Mouse (Mus musculus): ENCODE results near the gene Hook2. TPM values are rescaled to one million over a fixed set of nuclear protein-coding genes. Genes with fewer than 3 reads are reported as not detected.

The Hook2 gene
- polyA plus RNA-seq, 1 experiment from 2014 or later, result 11.3 TPM

GRCm38 (mm10) chr8:85032622-85033311 lies 42.4 kb downstream of the Hook2 start:
- no peak overlapping the region for H3K27ac ChIP-seq (replicated peaks; ENCODE audit: low read depth, low read length)
- no peaks in the 10 kb centered on the region; the same call in 1 of the 2 replicates for H3K36me3 ChIP-seq (replicated peaks; ENCODE audit: control insufficient read depth, insufficient read depth, low read depth, low read length)
- peaks cover 3% of the 10 kb centered on the region; the same call in 1 of the 2 replicates for H3K4me1 ChIP-seq (ENCODE audit: control insufficient read depth, insufficient read depth, low read length)
- H3K9me3 ChIP-seq (replicated peaks; ENCODE audit: control insufficient read depth, low read length), result no peaks in the 10 kb centered on the region
- WGBS, result 84% methylated on average over 4 of the region's 4 CpGs
- ATAC-seq (replicated peaks; ENCODE audit: insufficient number of reproducible peaks, low FRiP score, low TSS enrichment, low read depth), result no peak
- H3K27me3 ChIP-seq (ENCODE audit: control insufficient read depth, insufficient read depth, low read length), result no peaks in the 10 kb centered on the region
- no peak for DNase-seq (ENCODE audit: low spot score)
- H3K4me3 ChIP-seq (ENCODE audit: low read depth, low read length), result no peak overlapping the region
- no peak overlapping the region for H3K9ac ChIP-seq (replicated peaks; ENCODE audit: low read length)
- no peak overlapping the region for H3K4me2 ChIP-seq (ENCODE audit: low read depth, low read length)

DNA sequence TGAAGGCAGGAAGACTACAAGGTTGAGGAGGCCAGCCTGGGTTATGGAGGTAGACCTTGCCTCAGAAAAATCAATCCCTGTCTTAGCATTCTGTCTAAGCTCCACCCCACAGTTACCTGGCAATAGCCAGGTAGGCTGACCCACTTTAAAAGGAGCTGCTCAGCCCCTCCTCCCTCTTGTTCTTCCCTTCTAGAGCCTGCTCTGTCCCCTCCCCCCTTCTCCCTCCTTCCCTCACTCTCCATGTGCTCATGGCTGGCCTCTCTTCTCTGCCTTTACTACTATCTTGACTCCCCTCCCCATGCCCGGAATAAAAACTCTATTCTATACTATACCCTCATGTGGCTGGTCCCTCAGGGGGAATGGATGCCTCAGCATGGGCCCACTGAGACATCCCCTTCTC lies 43.5 kb downstream of the Hook2 start:
- Histone ChIP-seq H3K27me3 (ENCODE audit: control insufficient read depth, insufficient read depth, low read length) (no peaks in the 10 kb centered on the region), H3K4me1 (ENCODE audit: control insufficient read depth, insufficient read depth, low read length) (peaks cover 3% of the 10 kb centered on the region), H3K4me3 (ENCODE audit: low read depth, low read length) (no peak overlapping the region), H3K27ac (replicated peaks; ENCODE audit: low read depth, low read length) (no peak overlapping the region), H3K36me3 (replicated peaks; ENCODE audit: control insufficient read depth, insufficient read depth, low read depth, low read length) (no peaks in the 10 kb centered on the region; the same call in 1 of the 2 replicates), H3K9ac (replicated peaks; ENCODE audit: low read length) (no peak overlapping the region), H3K4me2 (ENCODE audit: low read depth, low read length) (no peak overlapping the region), H3K9me3 (replicated peaks; ENCODE audit: control insufficient read depth, low read length) (no peaks in the 10 kb centered on the region)
- no peak for DNase-seq (ENCODE audit: low spot score)
- WGBS, result 57% methylated on average over 1 of the region's 1 CpGs
- no peak for ATAC-seq (replicated peaks; ENCODE audit: insufficient number of reproducible peaks, low FRiP score, low TSS enrichment, low read depth)

DNA sequence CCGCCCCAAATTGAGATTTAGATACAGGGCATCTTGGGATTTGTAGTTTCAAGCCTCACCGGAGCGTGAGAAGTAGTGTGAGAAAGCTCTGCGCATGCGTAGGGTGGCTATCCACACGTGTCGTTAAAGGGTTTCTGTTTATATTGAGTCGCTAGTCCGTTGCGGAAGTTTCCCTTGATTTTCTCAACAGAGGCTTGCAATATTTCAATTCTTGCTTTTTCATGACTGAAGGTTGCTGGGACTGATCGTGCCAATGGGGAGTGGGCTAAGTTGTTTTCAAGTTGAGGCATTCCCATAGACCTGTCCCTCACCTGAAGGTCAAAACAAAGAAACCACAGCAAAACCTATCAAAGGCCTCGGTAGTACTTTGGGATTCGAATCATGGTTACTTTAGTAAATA lies 44.4 kb downstream of the Hook2 start:
- WGBS, result 4% methylated on average over 13 of the region's 13 CpGs
- ATAC-seq (replicated peaks; ENCODE audit: insufficient number of reproducible peaks, low FRiP score, low TSS enrichment, low read depth) (no peak), DNase-seq (ENCODE audit: low spot score) (peak; percentile 89)
- Histone ChIP-seq H3K9me3 (replicated peaks; ENCODE audit: control insufficient read depth, low read length) (no peaks in the 10 kb centered on the region), H3K27ac (replicated peaks; ENCODE audit: low read depth, low read length) (no peak overlapping the region), H3K4me1 (ENCODE audit: control insufficient read depth, insufficient read depth, low read length) (peaks cover 3% of the 10 kb centered on the region), H3K4me3 (ENCODE audit: low read depth, low read length) (peak overlapping the region; percentile 83), H3K27me3 (ENCODE audit: control insufficient read depth, insufficient read depth, low read length) (no peaks in the 10 kb centered on the region), H3K36me3 (replicated peaks; ENCODE audit: control insufficient read depth, insufficient read depth, low read depth, low read length) (no peaks in the 10 kb centered on the region; the same call in 1 of the 2 replicates), H3K9ac (replicated peaks; ENCODE audit: low read length) (0 out of 2 replicates have a peak overlapping the region, but pooled peaks have one; percentile 22), H3K4me2 (ENCODE audit: low read depth, low read length) (peak overlapping the region; percentile 75)

- DNase-seq (ENCODE audit: low spot score) (no peak), ATAC-seq (replicated peaks; ENCODE audit: insufficient number of reproducible peaks, low FRiP score, low TSS enrichment, low read depth) (no peak)
- no peaks in the 10 kb centered on the region for H3K27me3 ChIP-seq (ENCODE audit: control insufficient read depth, insufficient read depth, low read length)
- H3K36me3 ChIP-seq (replicated peaks; ENCODE audit: control insufficient read depth, insufficient read depth, low read depth, low read length), result no peaks in the 10 kb centered on the region; the same call in none of the 2 replicates
- H3K4me2 ChIP-seq (ENCODE audit: low read depth, low read length), result peak overlapping the region; percentile 75
- no peak overlapping the region for H3K27ac ChIP-seq (replicated peaks; ENCODE audit: low read depth, low read length)
- H3K4me1 ChIP-seq (ENCODE audit: control insufficient read depth, insufficient read depth, low read length), result peaks cover 3% of the 10 kb centered on the region
- H3K9ac ChIP-seq (replicated peaks; ENCODE audit: low read length), result peak overlapping the region; percentile 76; the same call in 1 of the 2 replicates
- WGBS, result 6% methylated on average over 12 of the region's 12 CpGs
- no peaks in the 10 kb centered on the region for H3K9me3 ChIP-seq (replicated peaks; ENCODE audit: control insufficient read depth, low read length)
- H3K4me3 ChIP-seq (ENCODE audit: low read depth, low read length), result peak overlapping the region; percentile 83
Measured at GRCm38 (mm10) chr8:85035165-85035727, 44.8 kb downstream of the Hook2 start.

GRCm38 (mm10) chr8:85035728-85036310 lies 45.4 kb downstream of the Hook2 start:
- H3K9ac ChIP-seq (replicated peaks; ENCODE audit: low read length), result peak overlapping the region; percentile 76
- peak overlapping the region; percentile 61 for H3K27ac ChIP-seq (replicated peaks; ENCODE audit: low read depth, low read length)
- H3K36me3 ChIP-seq (replicated peaks; ENCODE audit: control insufficient read depth, insufficient read depth, low read depth, low read length), result peaks cover 4% of the 10 kb centered on the region
- WGBS, result under 1% methylated on average over 15 of the region's 15 CpGs
- peak overlapping the region; percentile 75 for H3K4me2 ChIP-seq (ENCODE audit: low read depth, low read length)
- no peaks in the 10 kb centered on the region for H3K27me3 ChIP-seq (ENCODE audit: control insufficient read depth, insufficient read depth, low read length)
- no peaks in the 10 kb centered on the region for H3K9me3 ChIP-seq (replicated peaks; ENCODE audit: control insufficient read depth, low read length)
- H3K4me1 ChIP-seq (ENCODE audit: control insufficient read depth, insufficient read depth, low read length), result peaks cover 3% of the 10 kb centered on the region
- DNase-seq (ENCODE audit: low spot score), result peak; percentile 41
- H3K4me3 ChIP-seq (ENCODE audit: low read depth, low read length), result peak overlapping the region; percentile 83
- 0 out of 2 replicates have a peak, but pooled peaks have one; percentile 12 for ATAC-seq (replicated peaks; ENCODE audit: insufficient number of reproducible peaks, low FRiP score, low TSS enrichment, low read depth)

DNA sequence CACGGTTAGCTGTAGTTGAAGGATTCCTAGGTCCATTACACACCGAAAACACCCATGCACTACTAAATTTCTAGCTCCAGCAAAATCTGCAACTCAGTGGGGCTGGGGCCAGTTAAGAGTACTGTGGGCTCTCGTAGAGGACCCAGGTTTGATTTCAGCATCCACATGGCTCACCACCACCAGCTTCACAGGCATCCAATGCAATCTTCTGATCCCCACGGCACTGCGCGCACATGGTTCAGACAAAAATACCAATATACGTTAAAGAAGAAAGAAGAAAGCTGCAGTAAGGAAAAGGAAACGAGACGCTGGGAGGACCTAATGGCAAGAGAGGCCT lies 45.9 kb downstream of the Hook2 start:
- Histone ChIP-seq H3K4me2 (ENCODE audit: low read depth, low read length) (peak overlapping the region; percentile 75), H3K9me3 (replicated peaks; ENCODE audit: control insufficient read depth, low read length) (no peaks in the 10 kb centered on the region), H3K27me3 (ENCODE audit: control insufficient read depth, insufficient read depth, low read length) (no peaks in the 10 kb centered on the region), H3K9ac (replicated peaks; ENCODE audit: low read length) (peak overlapping the region; percentile 76), H3K27ac (replicated peaks; ENCODE audit: low read depth, low read length) (peak overlapping the region; percentile 61), H3K4me1 (ENCODE audit: control insufficient read depth, insufficient read depth, low read length) (peaks cover 3% of the 10 kb centered on the region), H3K4me3 (ENCODE audit: low read depth, low read length) (peak overlapping the region; percentile 83), H3K36me3 (replicated peaks; ENCODE audit: control insufficient read depth, insufficient read depth, low read depth, low read length) (peaks cover 4% of the 10 kb centered on the region)
- no peak for DNase-seq (ENCODE audit: low spot score)
- peak; percentile 19 for ATAC-seq (replicated peaks; ENCODE audit: insufficient number of reproducible peaks, low FRiP score, low TSS enrichment, low read depth)
- 0% methylated on average over 9 of the region's 9 CpGs for WGBS

DNA sequence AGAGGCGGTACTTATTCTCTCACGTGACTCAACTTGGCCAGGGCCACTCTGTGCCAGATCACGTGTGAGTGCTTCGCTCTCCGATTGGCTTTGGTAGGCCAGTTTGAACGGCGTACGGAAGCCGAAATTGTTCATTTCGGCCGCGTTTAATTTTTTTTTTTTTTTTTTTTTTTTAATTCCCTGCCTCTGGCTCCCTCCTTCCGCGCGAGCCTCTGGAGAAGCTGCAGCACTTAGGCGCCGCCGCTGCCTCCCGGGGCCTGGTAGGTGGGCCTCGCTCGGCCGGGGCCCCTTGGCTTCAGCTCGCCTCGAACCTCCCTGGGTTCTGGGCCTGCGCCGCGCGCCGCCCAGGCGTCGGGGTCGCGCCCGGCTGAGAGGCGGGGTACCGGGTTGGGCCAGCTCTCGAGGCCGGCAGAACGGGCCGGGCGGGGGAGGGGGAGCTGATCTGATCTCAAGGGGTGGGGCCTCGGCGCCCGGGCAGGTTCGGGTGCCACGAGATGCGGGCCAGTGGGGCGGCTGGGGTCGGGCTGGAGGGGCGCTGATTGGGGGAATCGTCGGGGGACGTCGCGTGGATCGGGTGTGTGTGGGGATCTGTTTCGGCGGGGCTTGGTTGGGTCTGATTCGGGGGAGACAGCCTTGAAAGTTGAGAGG lies 46.4 kb downstream of the Hook2 start, which contains the start of gene Tnpo2:
Tnpo2 (plus strand) TSS at position 198 of the 648 bp plus-strand sequence.
- ATAC-seq (replicated peaks; ENCODE audit: insufficient number of reproducible peaks, low FRiP score, low TSS enrichment, low read depth) (peak; percentile 84), DNase-seq (ENCODE audit: low spot score) (peak; percentile 97)
- peak within 1 kb of the TSS; percentile 92 for H3K9ac ChIP-seq (replicated peaks; ENCODE audit: low read length)
- H3K4me2 ChIP-seq (ENCODE audit: low read depth, low read length), result peak within 1 kb of the TSS; percentile 84
- peaks cover 4% of the 10 kb centered on the region for H3K36me3 ChIP-seq (replicated peaks; ENCODE audit: control insufficient read depth, insufficient read depth, low read depth, low read length)
- peak within 1 kb of the TSS; percentile 83 for H3K4me3 ChIP-seq (ENCODE audit: low read depth, low read length)
- peaks cover 3% of the 10 kb centered on the region for H3K4me1 ChIP-seq (ENCODE audit: control insufficient read depth, insufficient read depth, low read length)
- no peaks in the 10 kb centered on the region for H3K27me3 ChIP-seq (ENCODE audit: control insufficient read depth, insufficient read depth, low read length)
- H3K27ac ChIP-seq (replicated peaks; ENCODE audit: low read depth, low read length), result peak within 1 kb of the TSS; percentile 99
- no peaks in the 10 kb centered on the region for H3K9me3 ChIP-seq (replicated peaks; ENCODE audit: control insufficient read depth, low read length)
- WGBS, result under 1% methylated on average over 52 of the region's 59 CpGs
